Mouse (Mus musculus) adrenal gland, postnatal 14 days (tissue): ENCODE data around the gene Lcp1. TPM values are rescaled to one million over a fixed set of nuclear protein-coding genes. Genes with fewer than 3 reads are reported as not detected.
"Not testable (repeated sequence)": the region's sequence is repeated elsewhere in the genome, so short reads cannot be mapped to it uniquely, and the experiment has no call there.

Source experiments
- DNase-seq: peaks from one replicate; pipeline ENCODE4 v3.0.0; 2021; ENCODE audit warnings: mixed read lengths
- long read RNA-seq, 2 experiments: library from polyadenylated mRNA; stranded (forward); transcript quantifications; one replicate each; pipeline ENCODE4 v2.0.0; 2021
- total RNA-seq: library from RNA; stranded (reverse); gene quantifications from 2 replicates; pipeline ENCODE4 v1.2.3, GENCODE M21; 2021

The Lcp1 gene
- total RNA-seq, result 13.7 and 39.0 TPM in 2 replicates
- long read RNA-seq, experiment 1, partial matches to known transcripts, result 14 of 15 reads
- long read RNA-seq, experiment 1, other reads (novel, unspliced or antisense), result 1 of 15 reads
- long read RNA-seq, experiment 2, partial matches to known transcripts, result 5 of 5 reads
- long read RNA-seq, experiment 2, other reads (novel, unspliced or antisense), result 0 of 5 reads

DNA sequence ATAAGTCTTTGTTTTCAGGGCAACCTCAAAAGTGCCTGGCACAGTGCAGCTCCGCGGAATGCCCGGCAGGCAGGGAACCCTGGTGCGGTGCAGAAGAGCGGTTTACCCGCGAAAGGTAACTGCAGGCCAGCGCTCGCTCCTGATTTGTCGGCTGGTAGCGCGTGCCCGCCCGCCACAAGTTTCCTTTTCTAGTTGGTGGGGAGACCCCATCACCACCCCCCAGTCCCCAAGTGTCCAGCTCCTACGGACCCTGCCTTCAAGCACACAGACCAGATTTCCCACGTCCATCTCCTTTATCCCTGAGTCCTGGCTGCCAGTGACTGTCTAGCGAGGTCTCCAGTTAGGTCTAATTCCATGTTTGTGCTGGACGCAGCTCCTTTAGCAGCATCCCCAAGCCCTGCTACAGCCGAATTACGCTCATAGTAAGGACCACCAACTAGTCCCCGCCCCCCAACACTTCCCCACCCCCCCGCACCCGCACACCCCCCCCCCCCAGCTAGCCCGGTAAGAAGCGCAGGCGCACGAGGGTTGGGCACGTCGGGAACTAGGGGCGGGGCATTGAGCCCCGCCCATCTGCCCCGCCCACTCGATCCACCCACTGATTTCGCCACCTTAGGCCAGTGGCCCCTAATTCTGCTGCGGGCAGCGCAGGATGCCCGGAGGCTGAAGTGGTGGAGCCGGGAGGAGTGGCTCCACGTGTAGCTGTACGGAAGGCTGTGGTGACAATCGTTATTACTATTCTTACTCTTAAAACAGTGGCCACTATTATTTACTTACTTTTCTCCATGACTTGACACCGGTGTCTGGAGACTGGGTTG, at the start of gene Lcp1, which contains the start of gene Lrrc63:
TSS of gene Lcp1 (plus strand) at position 601 of the 818 bp plus-strand sequence.
TSS of gene Lrrc63 (minus strand) at position 381 of the 818 bp plus-strand sequence.
- DNase-seq, result peak; percentile 90

DNA sequence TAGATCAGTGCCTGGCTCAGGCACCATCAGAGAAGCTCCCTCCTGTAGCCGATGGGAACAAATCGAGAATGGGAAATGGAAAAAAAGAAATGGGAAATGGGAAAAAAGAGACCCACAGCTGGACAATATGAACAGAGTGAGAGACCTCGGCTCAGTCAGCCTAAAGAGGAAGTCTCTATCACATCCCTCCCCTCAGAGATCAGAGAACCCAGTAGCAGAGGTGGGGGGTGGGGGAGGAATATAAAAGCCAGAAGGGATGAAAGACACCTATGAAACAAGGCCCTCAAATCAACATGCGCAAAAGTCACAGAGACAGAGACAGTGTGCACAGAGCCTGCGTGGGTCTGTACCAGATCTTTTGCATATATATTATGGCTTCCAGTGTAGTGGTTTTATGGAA, 27.9 kb upstream of the Lcp1 start:
- DNase-seq, result no peak

DNA sequence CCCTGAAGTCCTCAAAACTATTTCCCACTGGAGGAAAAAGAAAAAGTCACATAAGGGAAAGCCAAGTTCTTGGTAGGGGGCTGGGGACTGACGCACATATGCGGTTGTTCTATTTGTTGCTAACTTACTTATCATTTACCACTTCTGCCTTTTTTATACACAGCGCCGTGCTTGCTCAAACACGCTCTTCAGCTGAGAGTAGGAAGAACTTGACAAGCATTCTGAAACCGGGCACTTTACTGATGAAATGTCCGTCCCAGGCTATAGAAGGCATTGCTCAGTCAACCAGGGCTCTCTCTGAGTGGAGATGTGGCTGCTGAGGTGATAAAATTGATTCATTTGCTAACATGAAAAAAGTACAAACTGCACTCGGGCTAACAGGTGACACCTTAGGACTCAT, 9.2 kb upstream of the Lcp1 start:
- DNase-seq, result no peak

DNA sequence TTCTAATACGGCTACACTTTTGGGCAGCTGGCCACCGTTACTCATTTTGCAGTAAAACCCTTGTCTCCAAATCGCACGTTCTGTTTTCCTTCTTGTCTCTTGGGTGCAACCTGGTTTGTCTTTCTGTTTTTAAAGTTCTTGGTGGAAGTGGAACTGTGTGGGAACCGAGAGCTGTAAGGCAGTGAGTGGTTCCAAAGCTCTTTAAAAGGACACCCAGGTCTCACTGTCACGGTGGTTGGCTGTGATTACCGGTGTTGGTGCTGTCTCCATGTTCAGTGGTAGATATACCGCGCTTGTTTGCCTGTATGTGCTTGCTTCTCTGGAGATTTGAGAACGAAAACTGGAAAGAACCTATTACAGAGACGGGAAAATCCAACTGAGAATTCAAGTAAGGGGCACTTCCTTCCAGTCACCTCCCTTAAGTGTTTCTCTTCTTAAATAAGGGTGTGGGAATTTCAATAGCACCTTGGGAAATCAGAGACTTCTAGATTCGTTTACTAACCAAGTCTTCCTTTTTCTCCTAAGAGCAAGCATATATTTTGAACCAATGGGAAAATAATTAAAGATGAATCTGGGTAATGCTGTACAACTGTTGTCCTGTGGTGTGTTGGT, 529 bp downstream of the Lcp1 start:
- no peak for DNase-seq

DNA sequence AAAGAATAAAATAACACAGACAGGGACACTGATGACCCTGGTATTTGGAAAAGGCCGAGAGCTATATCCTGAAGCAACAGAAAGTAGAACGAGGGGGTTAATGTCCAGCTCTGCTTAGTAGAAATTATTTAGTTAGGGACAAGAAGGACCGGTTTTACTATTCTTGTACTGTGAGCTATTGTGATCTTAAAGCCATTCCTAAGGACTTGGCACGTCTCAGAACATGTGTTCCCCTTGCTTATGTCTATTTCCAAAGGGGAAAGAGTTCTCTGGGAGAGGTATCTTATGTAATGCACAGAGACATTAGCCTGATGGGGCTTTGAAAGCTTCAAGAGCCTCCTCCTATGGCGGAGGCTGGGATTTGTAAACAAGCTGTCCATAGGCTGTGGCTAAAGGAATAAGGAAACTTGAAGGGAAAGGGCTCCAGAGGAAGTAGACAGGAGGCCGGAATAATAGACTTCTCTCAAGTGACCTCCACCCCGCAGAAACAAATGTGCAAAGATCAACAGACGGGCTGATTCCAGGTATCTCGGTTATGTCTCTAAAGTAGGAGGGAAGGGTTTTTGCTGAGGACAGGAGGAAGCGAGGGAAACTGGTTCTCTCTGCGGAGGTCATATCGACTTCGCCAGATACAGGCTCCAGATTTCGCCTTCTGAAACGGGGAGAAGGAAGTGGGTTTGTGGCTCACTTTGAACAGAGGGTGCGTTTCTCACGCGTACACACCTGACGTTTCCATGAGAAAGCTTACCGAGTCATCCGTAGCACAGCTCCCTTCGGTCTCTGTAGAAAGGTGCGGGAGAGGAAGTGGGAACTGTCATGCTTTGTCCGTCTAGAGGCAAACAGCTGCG, 5.4 kb downstream of the Lcp1 start:
- DNase-seq, result no peak

DNA sequence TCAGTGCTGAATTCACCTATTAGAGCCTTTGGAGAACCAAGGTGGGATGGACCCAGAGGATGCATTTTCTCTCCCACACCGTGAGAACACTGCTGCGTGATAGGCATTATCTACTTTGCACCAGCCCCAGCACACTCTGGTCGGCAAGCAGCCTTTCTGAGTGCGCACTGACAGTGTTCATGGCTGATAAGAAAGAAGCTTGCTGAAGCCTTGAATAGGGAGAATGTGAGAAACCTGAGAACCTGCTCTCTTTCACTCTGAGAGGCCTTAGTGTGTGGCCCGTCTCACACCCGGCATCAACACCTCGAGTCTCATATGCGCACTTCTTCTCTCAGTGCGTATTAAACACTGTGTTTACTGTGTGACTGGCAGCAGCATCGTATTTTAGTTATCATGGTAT, 7.6 kb downstream of the Lcp1 start:
- DNase-seq, result no peak

DNA sequence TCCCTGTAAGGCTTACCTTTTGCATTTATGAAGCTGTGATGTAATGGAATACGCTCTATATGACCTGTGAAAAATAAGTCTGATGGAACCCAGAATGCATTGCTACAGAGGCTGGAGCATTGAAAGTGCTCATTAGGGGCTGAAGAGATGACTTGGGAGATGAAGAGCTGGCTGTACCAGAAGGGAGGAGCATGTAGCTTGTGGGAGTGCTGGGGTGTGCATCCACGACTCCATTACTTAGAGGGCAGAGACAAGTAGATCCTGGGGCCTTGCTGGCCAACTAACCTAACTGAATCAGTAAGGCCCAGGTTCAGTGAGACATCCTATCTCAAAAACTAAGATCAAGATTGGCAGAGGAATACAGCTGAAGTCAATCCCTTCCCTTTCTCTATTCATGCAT, 8.3 kb downstream of the Lcp1 start:
- DNase-seq, result no peak

DNA sequence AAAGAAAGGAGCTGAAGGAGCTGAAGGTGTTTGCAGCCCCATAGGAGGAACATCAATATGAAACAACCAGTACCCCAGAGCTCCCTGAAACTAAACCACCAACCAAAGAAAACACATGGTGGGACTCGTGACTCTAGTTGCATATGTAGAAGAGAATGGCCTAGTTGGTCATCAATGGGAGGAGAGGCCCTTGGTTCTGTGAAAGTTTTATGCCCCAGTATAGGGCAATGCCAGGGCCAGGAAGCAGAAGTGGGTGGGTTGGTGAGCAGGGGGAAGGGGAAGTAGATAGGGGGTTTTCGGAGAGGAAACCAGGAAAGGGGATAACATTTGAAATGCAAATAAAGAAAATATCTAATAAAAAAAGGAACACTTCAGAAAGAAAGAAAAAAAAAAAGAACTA, 16.8 kb downstream of the Lcp1 start:
- not testable (repeated sequence) for DNase-seq

DNA sequence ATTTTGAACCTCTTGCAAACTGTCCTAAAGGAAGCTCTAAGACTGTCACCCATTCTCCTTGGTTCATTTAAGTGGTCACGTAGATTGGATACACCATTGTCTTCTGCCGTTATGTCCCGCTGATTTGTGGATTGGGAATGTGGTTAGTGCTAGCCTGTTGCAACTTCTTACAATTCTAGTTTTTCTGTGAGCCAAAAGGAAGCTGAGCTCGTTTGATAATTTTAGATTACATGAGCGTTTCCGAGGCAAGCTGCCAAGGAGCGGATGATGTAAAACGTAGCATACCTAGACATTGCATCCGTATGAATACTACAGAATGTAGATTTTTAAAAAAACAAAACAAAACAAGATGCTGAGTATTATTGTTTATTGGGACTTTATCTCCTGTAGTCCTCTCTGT, 17.3 kb downstream of the Lcp1 start:
- no peak for DNase-seq

DNA sequence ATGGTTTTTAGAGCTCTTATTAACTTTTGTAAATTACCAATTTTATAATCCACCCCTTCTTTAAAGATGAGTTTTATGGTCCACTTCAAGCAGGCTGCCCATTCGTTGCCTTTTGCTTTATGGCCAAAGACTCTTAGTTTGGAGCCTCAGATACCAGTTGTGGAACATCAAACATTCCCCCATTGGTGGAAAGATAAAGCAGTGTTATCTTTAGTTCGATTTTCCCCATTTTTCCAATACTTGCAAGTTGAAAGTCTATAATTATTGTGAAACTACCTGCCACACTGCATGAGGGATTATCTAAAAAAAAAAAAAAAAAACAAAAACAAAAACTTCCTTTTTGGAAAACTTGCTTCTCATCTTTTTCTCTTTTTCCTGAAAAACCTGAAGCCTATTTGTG, 19.8 kb downstream of the Lcp1 start:
- no peak for DNase-seq

DNA sequence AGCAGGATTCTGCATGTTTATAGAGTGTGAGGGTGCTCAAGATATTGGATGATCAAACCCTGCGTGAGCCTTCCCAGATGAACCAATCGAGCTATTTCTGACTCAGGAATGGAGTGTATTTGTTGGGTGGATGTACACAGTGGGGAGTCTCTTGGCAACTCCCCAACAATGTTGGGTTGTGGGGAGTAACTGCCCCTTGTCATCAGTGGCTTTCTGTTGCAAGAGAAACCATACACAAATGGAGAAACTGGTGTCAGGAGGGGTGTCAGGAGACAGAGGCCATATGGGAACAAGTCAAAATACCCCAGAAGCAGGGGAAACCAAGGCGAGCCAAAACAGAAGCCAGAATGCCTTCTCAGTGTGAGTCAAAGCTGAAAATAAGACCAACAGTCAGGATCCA, 20.2 kb downstream of the Lcp1 start:
- no peak for DNase-seq

DNA sequence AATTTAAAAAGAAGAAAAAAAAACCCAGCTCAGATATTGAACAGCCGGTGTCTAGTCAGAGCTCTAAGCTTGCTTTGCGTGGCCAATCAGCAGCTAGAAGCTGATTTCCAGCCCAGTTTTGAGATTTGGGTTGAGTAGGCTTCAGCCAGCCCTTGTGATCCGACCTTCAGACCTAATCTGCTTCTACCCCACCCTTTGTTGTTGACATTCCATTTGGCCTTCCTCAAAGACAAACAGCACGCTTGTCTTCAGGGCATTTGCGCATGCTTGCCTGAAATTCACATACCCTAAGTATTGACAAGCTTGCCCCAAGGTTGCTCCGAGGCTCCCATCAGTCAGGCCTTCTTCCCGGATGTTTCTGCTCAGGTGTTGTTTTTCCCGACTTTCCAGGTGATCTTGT, 23.6 kb downstream of the Lcp1 start:
- no peak for DNase-seq

DNA sequence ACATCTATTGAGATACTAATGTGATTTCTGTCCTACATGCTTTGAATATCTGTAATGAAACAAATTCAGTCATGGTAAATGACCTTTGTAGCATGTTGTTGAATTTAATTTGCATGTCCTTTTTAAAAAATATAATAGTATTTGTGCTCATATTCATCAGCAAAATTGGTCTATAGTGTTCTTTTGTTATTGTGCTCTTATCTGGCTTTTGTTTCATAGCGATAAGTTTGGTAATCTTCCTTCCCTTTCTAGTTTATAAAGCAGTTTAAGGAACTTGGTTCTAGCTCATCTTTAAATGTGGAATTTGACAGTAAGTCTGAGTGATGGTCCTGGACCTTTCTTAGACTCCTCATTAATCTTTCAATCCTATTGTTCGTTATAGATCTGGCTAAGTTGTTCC, 28.5 kb downstream of the Lcp1 start:
- DNase-seq, result no peak

DNA sequence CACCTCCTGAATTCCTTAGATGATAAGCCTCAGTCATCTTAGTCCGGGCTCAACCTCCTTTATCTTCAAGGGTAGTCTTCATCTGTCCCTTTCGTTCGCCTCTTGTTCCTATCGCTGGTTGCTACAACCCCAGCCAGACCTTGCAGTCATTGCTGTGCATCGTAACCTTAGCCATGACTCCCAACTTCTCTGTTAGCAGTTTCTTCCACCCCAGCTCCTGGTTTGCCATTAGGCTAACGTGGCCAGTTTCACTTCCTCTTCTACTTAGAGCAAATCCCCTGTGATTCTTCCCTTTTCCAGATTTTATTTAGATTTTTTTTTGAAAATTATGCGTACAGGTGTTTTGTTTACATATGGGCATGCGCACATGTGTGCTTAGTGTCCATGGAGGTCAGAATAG, 33.0 kb downstream of the Lcp1 start:
- no peak for DNase-seq

DNA sequence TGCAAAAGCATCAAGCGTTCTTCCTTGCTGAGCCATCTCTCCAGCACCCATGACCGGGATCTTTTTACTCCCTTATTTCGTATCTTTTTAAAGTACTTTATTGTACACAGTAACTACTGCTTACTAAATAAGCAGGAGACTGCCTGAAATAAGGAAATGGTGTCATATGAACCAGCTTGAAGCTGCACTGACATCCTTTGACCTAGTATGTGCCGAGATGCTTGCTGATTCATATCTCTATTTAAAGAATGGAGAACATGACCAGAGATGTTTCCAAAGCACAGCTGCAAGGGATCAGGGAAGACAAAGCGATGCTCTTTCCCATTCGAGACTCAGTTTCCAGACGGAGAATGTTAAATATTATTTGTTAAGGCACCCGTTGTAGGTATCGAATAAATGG, 33.4 kb downstream of the Lcp1 start:
- no peak for DNase-seq

DNA sequence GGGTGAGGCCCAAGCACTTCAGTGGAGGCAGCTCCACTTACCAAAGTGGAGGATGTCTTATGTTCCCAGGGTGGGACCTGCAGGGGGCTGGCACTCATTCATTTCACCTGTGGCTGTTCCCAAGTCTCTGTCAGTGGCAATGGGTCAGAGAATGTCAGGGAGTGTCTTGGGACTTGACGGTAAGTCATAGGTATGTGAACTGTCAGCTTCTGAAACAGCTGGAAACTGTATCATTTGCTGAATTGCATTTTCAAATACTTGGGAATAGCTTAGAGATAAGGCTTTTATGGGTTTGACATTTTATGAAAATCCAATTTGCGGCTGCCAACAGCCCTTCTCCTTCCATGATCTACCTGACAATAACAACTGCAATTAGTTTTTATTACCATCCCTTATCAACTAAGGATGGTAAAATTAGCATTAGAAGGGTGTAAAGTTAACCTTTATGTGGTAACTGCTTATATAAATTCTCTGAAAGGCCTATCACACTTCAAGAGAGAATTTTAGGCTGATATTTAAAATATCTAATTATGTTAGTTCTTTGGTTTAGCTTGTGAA, 34.8 kb downstream of the Lcp1 start:
- no peak for DNase-seq

DNA sequence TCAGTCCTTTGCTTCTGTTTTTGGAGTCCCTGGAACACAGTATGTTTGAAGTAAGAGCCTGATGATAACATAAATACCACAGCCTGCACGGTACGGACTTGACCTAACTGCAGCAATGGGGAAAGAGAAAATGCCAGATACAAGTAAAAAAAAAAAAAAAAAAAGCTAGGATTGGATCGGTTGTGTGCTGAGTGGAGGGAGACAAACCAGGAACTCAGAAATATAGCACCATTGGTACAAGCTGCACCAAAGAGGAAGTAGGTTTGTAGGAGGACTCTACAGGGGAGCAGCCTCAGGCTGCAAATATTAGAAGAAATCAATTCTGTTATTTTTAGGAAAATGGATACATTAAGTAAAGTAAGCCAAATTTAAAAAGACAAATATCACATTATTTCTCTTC, 37.6 kb downstream of the Lcp1 start:
- no peak for DNase-seq

DNA sequence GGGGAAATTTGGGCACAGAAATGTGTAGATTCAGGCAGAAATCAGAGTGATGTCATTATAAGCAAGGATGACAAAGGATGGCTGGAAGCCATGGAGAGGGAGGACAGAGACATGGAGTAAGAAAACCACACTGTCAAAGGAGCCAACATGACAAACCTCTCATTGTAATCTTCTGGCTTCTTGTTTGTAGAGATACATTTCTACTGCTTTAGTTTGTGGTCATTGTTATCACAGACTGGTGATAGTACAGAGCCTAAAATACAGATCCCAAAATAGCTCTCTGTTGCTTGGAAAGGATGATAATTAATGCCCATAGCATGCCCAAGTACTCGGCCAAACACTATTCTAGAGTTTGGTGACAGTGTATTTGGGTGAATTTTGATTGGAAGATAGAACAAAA, 39.6 kb downstream of the Lcp1 start:
- DNase-seq, result no peak

DNA sequence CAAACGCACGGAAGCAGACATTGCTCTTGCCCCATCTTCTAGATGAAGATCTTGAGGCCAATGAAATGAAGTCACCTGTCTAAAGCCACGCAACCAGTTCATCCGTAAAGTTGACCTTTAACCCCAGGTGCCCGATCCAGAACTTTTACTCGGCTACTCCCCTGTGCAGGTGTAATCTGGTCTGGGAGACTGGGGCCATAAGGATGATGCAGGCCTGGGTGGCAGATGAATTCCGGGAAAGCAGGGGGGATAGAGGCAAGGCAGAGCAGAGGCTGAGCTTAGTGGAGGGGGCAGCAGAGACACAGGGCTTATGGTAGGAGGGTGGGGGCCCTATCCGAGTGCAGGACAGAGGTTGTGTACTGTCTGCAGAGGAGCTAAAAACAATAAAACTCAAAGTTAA, 43.4 kb downstream of the Lcp1 start:
- DNase-seq, result no peak

DNA sequence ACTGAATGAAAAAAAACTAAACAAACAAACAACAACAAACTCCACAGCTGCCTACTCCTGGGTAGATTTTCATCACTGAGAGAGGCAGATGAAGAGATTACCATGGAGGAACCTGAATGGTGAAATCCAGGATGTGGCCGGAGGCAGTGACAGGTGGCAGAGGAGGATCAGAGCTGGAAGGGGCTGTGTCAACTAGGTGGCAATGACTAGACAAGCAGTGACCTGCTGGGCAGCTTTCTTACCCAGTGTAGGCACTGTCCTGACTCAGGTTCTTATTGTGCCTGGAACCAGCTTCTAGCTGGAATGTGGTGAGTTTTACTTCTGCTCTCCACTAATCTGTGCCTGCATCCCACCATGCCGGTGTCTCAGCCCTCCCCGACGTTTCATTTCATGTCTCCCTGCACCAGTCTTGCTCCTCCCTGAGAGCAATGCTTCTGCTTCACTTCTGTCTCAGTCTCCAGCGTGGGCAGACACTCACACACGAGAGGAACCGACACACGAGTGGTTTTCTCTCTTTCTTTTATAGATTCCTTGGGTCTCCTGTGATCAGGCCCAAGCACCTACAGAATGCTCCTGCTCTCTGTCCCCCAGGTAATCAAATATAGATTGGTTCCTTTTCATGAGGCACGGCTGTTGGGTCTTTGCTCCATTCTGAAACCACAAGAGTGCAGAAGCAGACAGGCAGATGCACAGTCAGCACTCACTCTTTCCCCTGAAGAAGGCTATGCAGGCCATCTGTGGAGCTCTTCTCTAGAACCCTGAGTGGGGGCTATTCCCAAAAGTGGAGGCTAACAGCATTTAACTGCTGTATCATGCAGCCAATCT, 44.0 kb downstream of the Lcp1 start:
- DNase-seq, result no peak

DNA sequence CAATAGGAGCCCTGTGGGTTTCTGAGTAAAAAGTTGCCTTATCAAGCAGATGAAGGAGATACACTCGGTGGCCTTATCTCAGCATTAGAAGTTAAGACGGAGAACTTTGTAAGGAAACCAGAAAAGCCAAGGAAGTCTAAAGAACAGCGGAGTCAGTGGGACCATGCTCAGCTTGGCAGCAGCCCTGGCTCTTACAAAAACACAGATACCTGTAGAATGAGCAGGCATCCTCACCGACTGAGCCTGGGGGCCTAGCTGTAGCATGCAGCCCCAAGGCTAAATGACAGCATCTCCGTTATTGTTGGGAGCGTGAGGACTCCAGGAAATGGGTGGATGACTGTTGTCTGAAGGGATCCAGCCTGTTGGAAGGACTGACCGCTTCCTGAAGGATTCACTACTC, 44.9 kb downstream of the Lcp1 start:
- no peak for DNase-seq
